Mouse (Mus musculus) kidney, adult 8-10 months (tissue): ENCODE results near the gene Mvb12b.

Experiments used
- DNase-seq, 2 experiments: peaks; one replicate each; pipeline ENCODE4 v3.0.0; 2022

The Mvb12b gene

GRCm38 (mm10) chr2:33843642-33844041, 44.1 kb downstream of the Mvb12b start:
- no peak for DNase-seq

- DNase-seq = peak; percentile 20 to 30
Measured at GRCm38 (mm10) chr2:33842983-33843577, 44.7 kb downstream of the Mvb12b start.

- no peak for DNase-seq
Measured at GRCm38 (mm10) chr2:33841980-33842379, 45.8 kb downstream of the Mvb12b start.

- DNase-seq = no peak
Measured at GRCm38 (mm10) chr2:33840483-33840882, 47.3 kb downstream of the Mvb12b start.

- no peak for DNase-seq
Measured at GRCm38 (mm10) chr2:33839252-33839651, 48.5 kb downstream of the Mvb12b start.

GRCm38 (mm10) chr2:33837297-33837696, 50.4 kb downstream of the Mvb12b start:
- no peak for DNase-seq

- DNase-seq = no peak
Measured at GRCm38 (mm10) chr2:33836660-33837213, 51.0 kb downstream of the Mvb12b start.

- no peak for DNase-seq
Measured at GRCm38 (mm10) chr2:33835038-33835437, 52.7 kb downstream of the Mvb12b start.

GRCm38 (mm10) chr2:33833902-33834301, 53.8 kb downstream of the Mvb12b start:
- no peak for DNase-seq

GRCm38 (mm10) chr2:33829870-33830269, 57.9 kb downstream of the Mvb12b start:
- no peak for DNase-seq

- DNase-seq = no peak
Measured at GRCm38 (mm10) chr2:33826777-33827176, 61.0 kb downstream of the Mvb12b start.

GRCm38 (mm10) chr2:33824935-33825514, 62.7 kb downstream of the Mvb12b start:
- no peak for DNase-seq

- DNase-seq = peak; percentile 50 to 84
Measured at GRCm38 (mm10) chr2:33821677-33822607, 65.8 kb downstream of the Mvb12b start.

- DNase-seq = no peak
Measured at GRCm38 (mm10) chr2:33820450-33820849, 67.3 kb downstream of the Mvb12b start.

GRCm38 (mm10) chr2:33820037-33820436, 67.7 kb downstream of the Mvb12b start:
- no peak for DNase-seq

- no peak for DNase-seq
Measured at GRCm38 (mm10) chr2:33818385-33818784, 69.4 kb downstream of the Mvb12b start.

GRCm38 (mm10) chr2:33817663-33818346, 69.9 kb downstream of the Mvb12b start:
- DNase-seq = no peak

GRCm38 (mm10) chr2:33817080-33817479, 70.7 kb downstream of the Mvb12b start:
- DNase-seq = no peak

GRCm38 (mm10) chr2:33814581-33814980, 73.2 kb downstream of the Mvb12b start:
- no peak for DNase-seq

- no peak for DNase-seq
Measured at GRCm38 (mm10) chr2:33813501-33814240, 74.1 kb downstream of the Mvb12b start.

GRCm38 (mm10) chr2:33812980-33813379, 74.8 kb downstream of the Mvb12b start:
- DNase-seq = no peak

- DNase-seq = no peak
Measured at GRCm38 (mm10) chr2:33811349-33811890, 76.3 kb downstream of the Mvb12b start.
